Mouse (Mus musculus) bone marrow, adult 2 months (tissue): ENCODE data around the gene Mrnip. TPM values are rescaled to one million over a fixed set of nuclear protein-coding genes. Genes with fewer than 3 reads are reported as not detected.
A peak's percentile ranks its signal among the peaks of the same experiment; 100 is the strongest.

Experiments
- H3K27ac ChIP-seq: fragments of 200-500 bp; 2 replicates; pipeline ENCODE4 v1.5.1; 2012; ENCODE audit warnings: low read depth, mild to moderate bottlenecking, control low read depth, inconsistent platforms, low read length; ENCODE audit not compliant: control insufficient read depth, poor library complexity, insufficient read depth
- H3K4me1 ChIP-seq: fragments of 200-500 bp; 2 replicates; pipeline ENCODE4 v1.6.1; 2011; ENCODE audit warnings: low read length; ENCODE audit not compliant: control insufficient read depth, insufficient read depth
- H3K4me3 ChIP-seq: fragments of 200-500 bp; replicated peaks from 2 replicates; pipeline ENCODE3; 2011; ENCODE audit warnings: mild to moderate bottlenecking, low read depth, low read length, control low read depth; ENCODE audit not compliant: control insufficient read depth
- CTCF ChIP-seq: fragments of 200-500 bp; IDR thresholded peaks from 2 replicates; pipeline ENCODE4 v1.5.1; 2011; ENCODE audit warnings: low read length, control low read depth; ENCODE audit not compliant: control insufficient read depth, insufficient read depth
- POLR2A ChIP-seq: fragments of 200-500 bp; IDR thresholded peaks from 2 replicates; pipeline ENCODE4 v1.6.1; 2011; ENCODE audit warnings: low read depth, mild to moderate bottlenecking, control low read depth, low read length, borderline replicate concordance; ENCODE audit not compliant: control insufficient read depth
- WGBS: fragments of 180-500 bp; shearing (Covaris S2); methylation state at CpG from one replicate; pipeline ENCODE4 v1.1.7; 2018; 5-methylcytosine and 5-hydroxymethylcytosine counted together
- polyA plus RNA-seq: library from polyadenylated mRNA; stranded (reverse); fragments of >200 nt; gene quantifications from 2 replicates; pipeline ENCODE4 v1.2.4, GENCODE M21; 2011; ENCODE audit warnings: low replicate concordance; ENCODE audit not compliant: missing spikeins, insufficient read depth, insufficient read length

The Mrnip gene
- polyA plus RNA-seq, 1 experiment, result 6.2 TPM

GRCm38 (mm10) chr11:50236937-50237835 is 62.9 kb downstream of the Mrnip start:
- WGBS, result 1% methylated on average over 66 of the region's 66 CpGs
- Histone ChIP-seq H3K4me3 (peak overlapping the region; percentile 75), H3K27ac (no peak overlapping the region), H3K4me1 (peaks cover 9% of the 10 kb centered on the region; the same call in 1 of the 2 replicates)
- TF ChIP-seq POLR2A (no peak), CTCF (no peak)

GRCm38 (mm10) chr11:50238324-50238723 is 64.1 kb downstream of the Mrnip start, which contains the start of gene Ltc4s:
TSS of gene Ltc4s (minus strand) at chr11:50238616.
- Histone ChIP-seq H3K27ac (no peak within 1 kb of the TSS), H3K4me3 (no peak within 1 kb of the TSS), H3K4me1 (peaks cover 9% of the 10 kb centered on the region; the same call in 1 of the 2 replicates)
- TF ChIP-seq CTCF (no peak), POLR2A (no peak)
- 10% methylated on average over 10 of the region's 10 CpGs for WGBS

- no peak overlapping the region for H3K4me3 ChIP-seq
- 40% methylated on average over 9 of the region's 9 CpGs for WGBS
- H3K4me1 ChIP-seq, result peaks cover 11% of the 10 kb centered on the region; the same call in 1 of the 2 replicates
- no peak for TF ChIP-seq CTCF
- no peak for TF ChIP-seq POLR2A
- H3K27ac ChIP-seq, result no peak overlapping the region
Observed at GRCm38 (mm10) chr11:50238821-50239791, 64.9 kb downstream of the Mrnip start.

- no peak overlapping the region for H3K4me3 ChIP-seq
- peaks cover 11% of the 10 kb centered on the region; the same call in 1 of the 2 replicates for H3K4me1 ChIP-seq
- TF ChIP-seq POLR2A (no peak), CTCF (no peak)
- no peak overlapping the region for H3K27ac ChIP-seq
- whole genome bisulfite sequencing, result 17% methylated on average over 7 of the region's 7 CpGs
Observed at GRCm38 (mm10) chr11:50240235-50240911, 66.1 kb downstream of the Mrnip start.

- H3K4me3 ChIP-seq, result no peak overlapping the region
- peaks cover 6% of the 10 kb centered on the region; the same call in 1 of the 2 replicates for H3K4me1 ChIP-seq
- peak overlapping the region; percentile 30; the same call in 1 of the 2 replicates for H3K27ac ChIP-seq
- WGBS, result 21% methylated on average over 6 of the region's 6 CpGs
- TF ChIP-seq CTCF (no peak), POLR2A (no peak)
Observed at GRCm38 (mm10) chr11:50243926-50244325, 69.7 kb downstream of the Mrnip start.

- H3K4me1 ChIP-seq, result peaks cover 1% of the 10 kb centered on the region; the same call in 1 of the 2 replicates
- H3K4me3 ChIP-seq, result no peak overlapping the region
- H3K27ac ChIP-seq, result no peak overlapping the region
- WGBS, result 66% methylated on average over 5 of the region's 5 CpGs
- TF ChIP-seq CTCF (no peak), POLR2A (no peak)
Observed at GRCm38 (mm10) chr11:50245269-50245668, 71.0 kb downstream of the Mrnip start.

GRCm38 (mm10) chr11:50248473-50249171 is 74.4 kb downstream of the Mrnip start:
- Histone ChIP-seq H3K27ac (no peak overlapping the region), H3K4me1 (peaks cover 1% of the 10 kb centered on the region; the same call in 1 of the 2 replicates), H3K4me3 (no peak overlapping the region)
- TF ChIP-seq CTCF (no peak), POLR2A (no peak)
- 81% methylated on average over 7 of the region's 7 CpGs for WGBS

Other genes starting within 250 kb of the Mrnip start
- gene Rnf130, start 149.1 kb upstream of the Mrnip start, polyA plus RNA-seq, result 12.9 and 33.0 TPM in 2 replicates
- gene Tbc1d9b, start 43.0 kb upstream of the Mrnip start, polyA plus RNA-seq, result 10.5 and 31.4 TPM in 2 replicates
- gene Sqstm1, start 36.4 kb downstream of the Mrnip start, polyA plus RNA-seq, result 172 TPM in 2 replicates
- 15.7 and 20.7 TPM in 2 replicates for gene Mgat4b, start 36.4 kb downstream of the Mrnip start, polyA plus RNA-seq
- 3.9 and 6.7 TPM in 2 replicates for gene Ltc4s, start 64.2 kb downstream of the Mrnip start, polyA plus RNA-seq
- 1.8 and 9.2 TPM in 2 replicates for gene Maml1, start 117.9 kb downstream of the Mrnip start, polyA plus RNA-seq
- 160 and 195 TPM in 2 replicates for gene Canx, start 151.2 kb downstream of the Mrnip start, polyA plus RNA-seq
- gene Cby3, start 180.0 kb downstream of the Mrnip start, polyA plus RNA-seq, result not detected in 2 replicates
- gene Hnrnph1, start 202.5 kb downstream of the Mrnip start, polyA plus RNA-seq, result 245 and 271 TPM in 2 replicates